ENCODE assay signal across 8 mouse cellular contexts in the genomic region with DNA sequence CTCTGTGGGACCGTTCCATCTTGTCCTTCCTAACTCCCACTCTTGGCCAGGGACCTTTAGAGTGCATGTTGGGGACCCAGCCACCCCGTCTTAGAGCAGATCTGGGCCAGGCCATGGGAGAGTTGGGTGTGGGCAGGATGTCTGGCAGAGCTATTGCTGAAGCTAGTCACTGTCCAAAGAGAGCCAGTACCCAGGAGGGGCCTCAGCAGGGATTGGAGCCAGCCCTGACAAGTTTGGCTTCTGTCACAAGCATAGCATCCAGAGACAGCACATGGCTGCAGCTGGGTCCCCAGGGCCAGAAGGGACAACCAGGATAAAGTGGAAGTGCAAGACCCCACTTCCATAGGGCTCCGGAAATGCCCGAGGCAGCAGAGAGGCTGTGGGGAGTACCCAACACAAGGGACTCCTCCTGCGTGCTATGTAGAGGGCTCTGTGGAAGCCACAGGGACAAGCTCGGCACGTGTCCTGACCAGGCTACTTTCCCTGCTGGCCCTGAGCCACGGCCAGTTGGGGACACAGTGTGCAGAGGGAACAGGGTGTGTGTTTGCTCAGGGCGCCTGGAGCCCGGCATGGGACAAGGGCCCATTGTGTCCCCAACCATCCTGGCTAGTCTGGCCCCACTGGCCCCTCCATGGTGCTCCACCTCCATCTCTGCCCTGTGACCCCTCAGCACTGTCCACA. TPM values are rescaled to one million over a fixed set of nuclear protein-coding genes. Genes with fewer than 3 reads are reported as not detected.
DNase-seq lines count a peak whose midpoint lies in the region; ATAC-seq lines count a peak whose summit lies in the region.

No protein-coding gene starts in this region.

- H3K4me3 ChIP-seq in heart, embryonic 13.5 days, result no peak overlapping the region
- no peak overlapping the region for H3K4me3 ChIP-seq in liver, embryonic 13.5 days (replicated peaks)
- no peak overlapping the region for H3K4me3 ChIP-seq in stomach, embryonic 15.5 days (replicated peaks)

- H3K36me3 ChIP-seq in heart, embryonic 13.5 days, result no peaks in the 10 kb centered on the region
- H3K36me3 ChIP-seq in liver, embryonic 13.5 days, result no peaks in the 10 kb centered on the region
- no peaks in the 10 kb centered on the region for H3K36me3 ChIP-seq in stomach, embryonic 15.5 days

- 0 out of 2 replicates have a peak overlapping the region, but pooled peaks have one; percentile 11 for H3K4me2 ChIP-seq in heart, embryonic 13.5 days
- H3K4me2 ChIP-seq in liver, embryonic 13.5 days, result no peak overlapping the region
- H3K4me2 ChIP-seq in stomach, embryonic 15.5 days, result peak overlapping the region; percentile 12; the same call in 1 of the 2 replicates

- peak; percentile 89 for DNase-seq in layer of hippocampus, adult 11-12 months (ENCODE audit: low spot score)
- DNase-seq in layer of hippocampus, adult 9-10 months (ENCODE audit: low spot score), result no peak
- DNase-seq in cerebellum, postnatal 36 days, result peak; percentile 80 to 85
- DNase-seq in kidney, postnatal 25 days, result peak; percentile 91 to 98
- no peak for DNase-seq in liver, embryonic 13.5 days
- no peak for DNase-seq in c-Kit-positive CD71-positive TER-119-positive erythroid progenitor cells, embryonic 14.5 days (ENCODE audit: low spot score)

- ATAC-seq in heart, embryonic 13.5 days (ENCODE audit: extremely low read depth, insufficient number of reproducible peaks, low FRiP score, low TSS enrichment), result no peak
- ATAC-seq in liver, embryonic 13.5 days (ENCODE audit: low read depth), result peak; percentile 60
- ATAC-seq in stomach, embryonic 15.5 days (ENCODE audit: insufficient read depth, low FRiP score, low read depth), result peak; percentile 85

- H3K4me1 ChIP-seq in heart, embryonic 13.5 days, result peaks cover 37% of the 10 kb centered on the region
- H3K4me1 ChIP-seq in liver, embryonic 13.5 days (replicated peaks), result peaks cover 14% of the 10 kb centered on the region
- peaks cover 37% of the 10 kb centered on the region for H3K4me1 ChIP-seq in stomach, embryonic 15.5 days

- peak overlapping the region; percentile 56 for H3K9ac ChIP-seq in heart, embryonic 13.5 days
- H3K9ac ChIP-seq in liver, embryonic 13.5 days, result no peak overlapping the region
- H3K9ac ChIP-seq in stomach, embryonic 15.5 days, result no peak overlapping the region

- peak overlapping the region; percentile 50 for H3K27ac ChIP-seq in heart, embryonic 13.5 days (replicated peaks)
- no peak overlapping the region for H3K27ac ChIP-seq in liver, embryonic 13.5 days
- H3K27ac ChIP-seq in stomach, embryonic 15.5 days, result peak overlapping the region; percentile 91

- 48% methylated on average over 10 of the region's 10 CpGs for WGBS in heart, embryonic 13.5 days
- 52% methylated on average over 10 of the region's 10 CpGs for WGBS in liver, embryonic 13.5 days (ENCODE audit: insufficient replicate concordance)
- WGBS in stomach, embryonic 15.5 days, result 43% methylated on average over 10 of the region's 10 CpGs

- H3K9me3 ChIP-seq in heart, embryonic 13.5 days, result no peaks in the 10 kb centered on the region
- no peaks in the 10 kb centered on the region for H3K9me3 ChIP-seq in liver, embryonic 13.5 days (replicated peaks)
- no peaks in the 10 kb centered on the region for H3K9me3 ChIP-seq in stomach, embryonic 15.5 days

- H3K27me3 ChIP-seq in heart, embryonic 13.5 days (replicated peaks), result no peaks in the 10 kb centered on the region
- H3K27me3 ChIP-seq in liver, embryonic 13.5 days, result no peaks in the 10 kb centered on the region
- H3K27me3 ChIP-seq in stomach, embryonic 15.5 days (replicated peaks), result no peaks in the 10 kb centered on the region

RNA-seq across cellular contexts. Expression of a gene that starts 11.7 kb away (rescaled TPM):
- 51.8 and 57.0 TPM in 2 replicates for polyA plus RNA-seq in heart, embryonic 13.5 days (2015; fragmentation: Nextera tagmentation; extraction: Ambion mirVana)
- 13.8 and 15.1 TPM in 2 replicates for polyA plus RNA-seq in liver, embryonic 13.5 days (2015; fragmentation: Nextera tagmentation; extraction: Ambion mirVana)
- 68.7 and 74.8 TPM in 2 replicates for polyA plus RNA-seq in stomach, embryonic 15.5 days (2015; fragmentation: Nextera tagmentation; extraction: Ambion mirVana)

RNA-seq across cellular contexts. Expression of a gene that starts 30.8 kb away (rescaled TPM):
- 54.1 and 63.7 TPM in 2 replicates for polyA plus RNA-seq in heart, embryonic 13.5 days (2015; fragmentation: Nextera tagmentation; extraction: Ambion mirVana)
- polyA plus RNA-seq in liver, embryonic 13.5 days (2015; fragmentation: Nextera tagmentation; extraction: Ambion mirVana), result 49.6 and 55.4 TPM in 2 replicates
- polyA plus RNA-seq in stomach, embryonic 15.5 days (2015; fragmentation: Nextera tagmentation; extraction: Ambion mirVana), result 124 and 125 TPM in 2 replicates

RNA-seq across cellular contexts. Expression of a gene that starts 31.2 kb away (rescaled TPM):
- 8.9 and 10.5 TPM in 2 replicates for polyA plus RNA-seq in heart, embryonic 13.5 days (2015; fragmentation: Nextera tagmentation; extraction: Ambion mirVana)
- 5.6 and 6.3 TPM in 2 replicates for polyA plus RNA-seq in liver, embryonic 13.5 days (2015; fragmentation: Nextera tagmentation; extraction: Ambion mirVana)
- polyA plus RNA-seq in stomach, embryonic 15.5 days (2015; fragmentation: Nextera tagmentation; extraction: Ambion mirVana), result 11.6 and 13.4 TPM in 2 replicates

Comparison
In these comparisons a context has a peak if more than half of its experiments do, and no peak if none do; other contexts are left out.
1. DNase-seq: peak in layer of hippocampus, adult 11-12 months (single experiment), cerebellum, postnatal 36 days (2 of 2) and kidney, postnatal 25 days (2 of 2); none in layer of hippocampus, adult 9-10 months (single experiment), liver, embryonic 13.5 days (single experiment) and c-Kit-positive CD71-positive TER-119-positive erythroid progenitor cells, embryonic 14.5 days (single experiment).